Mouse (Mus musculus) R1 (cell line): Measurements from ENCODE around the gene Fetub.
A peak's percentile ranks its signal among the peaks of the same experiment; 100 is the strongest.

Experiments used
- DNase-seq: peaks from one replicate; pipeline ENCODE4 v3.0.0-alpha.2; 2018; ENCODE audit warnings: low read depth, low spot score

Gene Fetub

DNA sequence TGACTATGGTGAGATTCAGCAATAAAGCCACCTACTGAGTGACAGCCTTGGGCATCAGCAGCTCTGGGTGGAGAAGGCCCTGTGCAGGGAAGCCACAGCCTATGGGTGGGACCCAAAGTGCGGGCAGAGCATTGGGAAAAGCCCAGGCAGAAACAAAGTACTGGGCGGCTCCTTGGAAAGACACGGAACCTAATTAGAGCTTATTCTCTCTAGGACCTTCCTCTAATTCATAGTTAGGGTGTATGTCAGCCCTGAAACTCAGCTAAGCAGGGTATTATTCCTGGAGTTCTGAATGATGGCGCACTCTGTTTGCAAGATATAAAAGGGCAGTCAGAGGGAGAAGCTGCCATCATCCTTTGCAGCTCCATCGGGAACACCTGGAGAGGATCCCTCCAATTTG, at the start of gene Fetub:
Gene Fetub (plus strand): TSS at position 301 of the 400 bp plus-strand sequence.
- DNase-seq = peak; percentile 23

DNA sequence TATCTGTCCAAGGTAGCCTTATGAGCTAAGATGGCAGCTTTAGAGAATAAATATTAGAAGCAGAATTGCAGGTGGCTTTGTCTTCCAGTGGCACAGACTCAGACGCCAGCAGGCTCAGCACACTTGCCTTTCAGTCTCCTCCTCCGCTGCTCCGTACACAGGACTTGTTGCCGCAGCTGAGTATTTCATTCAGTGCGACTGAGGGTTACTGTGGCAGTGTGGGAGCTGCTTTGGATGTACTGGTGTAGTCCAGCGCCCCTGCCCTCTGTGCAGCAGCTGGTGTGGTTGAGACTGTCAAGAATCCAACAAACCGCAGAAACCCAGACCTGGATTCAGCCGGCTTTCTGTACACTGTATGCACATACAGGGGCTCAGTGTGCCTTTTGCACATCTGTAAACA, 45.7 kb upstream of the Fetub start:
- no peak for DNase-seq

DNA sequence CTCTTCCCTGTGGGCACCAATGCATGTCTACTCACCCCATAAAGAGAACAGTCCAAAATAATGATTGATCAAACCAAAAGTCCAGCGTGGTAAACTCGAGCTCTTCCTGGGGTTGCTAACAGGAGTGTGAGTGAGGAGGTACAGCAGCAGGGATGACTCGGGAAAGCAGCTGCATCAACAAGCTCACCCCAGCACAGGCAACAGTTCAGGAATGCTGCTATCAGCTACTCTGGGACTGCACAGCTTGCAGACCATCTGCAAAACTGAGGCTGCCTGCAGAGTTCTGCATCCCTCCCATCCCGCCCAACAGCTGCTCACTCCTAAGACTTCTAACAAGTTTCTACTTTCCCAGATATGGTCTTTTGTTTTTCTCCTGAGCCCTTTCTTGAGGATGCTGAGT, 44.8 kb upstream of the Fetub start:
- DNase-seq = no peak

DNA sequence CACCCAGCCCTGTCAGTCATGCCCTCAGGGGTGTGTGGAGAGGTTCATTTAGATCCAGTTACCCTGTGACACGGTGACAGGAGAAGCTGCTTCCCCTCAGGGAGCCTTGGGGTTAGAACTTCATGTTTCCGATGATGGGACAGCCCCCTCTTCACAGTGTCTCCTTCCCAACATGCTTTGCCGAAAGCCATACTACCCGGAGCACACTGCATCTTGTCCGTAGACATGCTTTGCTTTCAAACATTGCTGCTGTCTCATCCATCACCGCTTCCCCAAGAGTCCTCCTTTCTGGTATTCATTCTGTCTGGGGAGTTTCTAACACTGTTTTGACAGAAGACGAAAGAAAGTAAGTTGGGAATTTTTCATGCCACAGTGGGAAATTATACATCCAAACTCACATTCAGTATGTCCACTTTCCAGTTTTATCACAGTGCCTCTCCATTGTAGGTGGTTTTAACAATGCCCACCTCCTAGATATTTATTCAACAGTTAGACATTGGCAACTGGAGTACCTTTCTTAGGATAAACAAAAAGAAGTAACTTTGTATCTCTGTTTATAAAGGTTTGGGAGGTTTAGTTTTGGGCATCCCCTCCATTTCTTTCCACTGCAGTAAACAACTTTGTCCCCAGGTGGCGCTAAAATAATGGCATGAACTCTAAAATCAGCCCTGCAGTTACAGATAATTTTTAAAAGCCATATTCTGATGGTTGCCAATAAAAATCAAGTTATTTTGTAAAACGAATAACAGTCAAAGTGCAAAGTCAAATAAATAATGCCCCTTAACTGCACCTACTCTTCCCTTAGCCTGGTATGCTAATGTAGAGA, 41.7 kb upstream of the Fetub start:
- peak; percentile 25 for DNase-seq

DNA sequence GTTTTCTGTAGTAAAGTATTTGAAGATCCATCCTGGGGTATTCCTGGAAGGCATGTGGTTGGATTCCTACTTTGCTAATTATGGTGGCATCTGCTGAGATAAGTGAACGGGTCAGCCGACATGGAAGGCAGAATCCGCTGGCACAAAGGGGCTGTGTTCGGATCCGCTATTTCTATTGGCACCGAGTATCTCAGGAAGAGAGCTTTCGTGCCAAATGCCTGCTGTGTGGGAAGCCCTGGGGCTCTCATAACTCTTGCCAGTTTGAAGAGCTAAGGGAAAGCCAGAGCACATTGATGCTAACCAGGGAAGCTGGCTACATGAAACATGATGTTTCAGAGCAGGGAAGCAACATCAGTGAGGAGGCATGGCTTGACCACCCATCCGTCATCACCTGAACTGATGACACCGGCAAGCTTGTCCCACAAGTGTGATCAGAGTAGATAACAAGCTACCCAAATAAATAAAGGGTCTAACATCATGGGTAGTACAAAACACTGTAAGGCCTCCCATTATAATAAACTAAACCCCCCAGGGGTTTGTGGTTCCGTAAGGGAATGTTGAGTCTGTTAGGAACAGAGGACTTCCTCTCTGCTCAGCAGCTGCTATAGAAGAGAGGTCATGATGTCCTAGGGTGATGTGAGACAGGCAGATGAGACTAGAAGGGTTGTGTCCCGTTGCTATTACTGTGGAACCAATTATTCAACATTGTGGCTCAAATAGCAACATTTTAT, 40.3 kb upstream of the Fetub start:
- no peak for DNase-seq

DNA sequence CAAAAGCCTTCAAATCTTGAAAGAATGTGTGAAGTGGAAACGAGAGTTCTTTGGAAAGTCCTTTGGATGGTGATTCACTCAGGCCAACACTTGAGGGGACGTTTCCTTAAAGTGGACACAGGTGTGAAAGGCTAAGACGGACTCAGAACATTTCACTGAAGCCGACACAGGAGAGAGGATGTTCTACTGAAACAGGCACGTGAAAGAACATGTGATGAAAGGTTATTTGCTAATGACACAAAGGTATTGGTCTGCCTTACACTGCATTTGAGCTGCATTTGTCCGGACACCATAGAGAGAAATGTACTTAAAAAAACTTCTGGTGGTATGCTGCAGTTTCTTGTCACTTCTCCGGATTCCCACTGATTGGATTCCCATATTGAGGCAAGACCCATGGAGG, 39.4 kb upstream of the Fetub start:
- DNase-seq = no peak

DNA sequence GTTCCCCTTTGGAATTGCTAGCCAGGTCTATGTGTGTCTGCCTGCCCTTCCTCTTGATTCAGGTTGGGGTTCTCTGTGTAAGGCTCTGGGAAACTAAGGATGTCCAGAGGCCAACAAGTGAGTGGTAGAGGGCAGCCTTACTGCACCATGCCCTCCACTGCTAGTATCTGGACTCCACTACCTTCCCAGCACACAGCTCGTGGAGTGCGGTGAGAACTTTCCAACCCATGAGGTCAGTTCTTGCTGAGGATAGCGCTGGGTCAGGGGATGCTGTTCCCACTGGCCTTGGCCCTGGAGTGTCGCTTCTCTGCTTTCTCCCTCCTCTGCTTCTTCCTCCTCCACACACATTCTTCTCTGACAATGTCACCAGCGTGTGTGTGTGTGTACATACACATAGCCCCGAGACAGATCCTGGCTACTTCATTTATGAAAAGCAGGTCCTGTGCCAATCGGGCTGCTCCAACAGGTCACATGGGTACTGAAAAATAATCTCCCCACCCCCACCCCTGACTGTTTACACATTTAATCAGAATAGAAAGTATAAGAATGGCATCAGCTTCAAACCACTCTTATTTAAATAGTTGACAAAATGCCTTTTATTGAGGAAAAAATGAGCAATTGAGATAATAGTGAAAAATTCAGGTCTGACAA, 38.1 kb upstream of the Fetub start:
- no peak for DNase-seq

DNA sequence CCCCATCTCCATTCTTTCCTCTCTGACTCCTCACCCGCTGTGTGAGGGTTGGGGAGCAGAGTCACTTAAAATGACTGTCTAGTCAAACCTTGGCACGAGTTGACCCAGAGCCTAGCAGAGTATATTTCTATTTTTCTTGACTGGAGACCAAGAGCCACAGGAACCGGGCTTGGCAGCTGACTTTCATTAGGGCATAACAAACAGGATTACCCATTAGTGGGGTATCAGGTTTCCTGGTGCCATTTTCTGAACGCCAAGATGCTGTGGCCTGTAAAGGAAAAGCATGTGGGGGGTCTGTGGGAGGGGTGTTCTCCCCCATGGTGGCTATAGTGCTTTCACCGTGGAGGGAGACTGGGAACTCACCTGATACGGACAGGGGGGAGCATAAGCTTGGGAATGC, 37.2 kb upstream of the Fetub start:
- DNase-seq = no peak

DNA sequence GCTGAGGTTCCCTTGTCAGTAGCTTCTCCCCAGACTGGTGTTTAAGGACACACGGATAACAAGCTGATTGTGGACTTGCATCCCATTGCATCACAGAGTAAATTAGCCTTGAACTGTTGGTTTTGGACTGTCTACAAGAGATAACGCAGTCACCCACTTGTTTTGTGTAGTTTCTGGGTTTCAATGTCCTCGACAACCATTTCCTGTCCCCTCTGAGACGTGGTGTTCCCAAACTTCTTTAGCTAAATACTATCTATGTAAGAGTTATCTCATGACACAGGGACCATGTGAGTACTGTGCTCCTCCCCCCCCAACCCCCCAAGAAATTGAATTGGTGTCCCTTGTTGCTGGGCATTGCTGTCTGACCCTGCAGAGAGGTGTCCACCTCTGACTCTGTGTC, 36.6 kb upstream of the Fetub start:
- DNase-seq = no peak

DNA sequence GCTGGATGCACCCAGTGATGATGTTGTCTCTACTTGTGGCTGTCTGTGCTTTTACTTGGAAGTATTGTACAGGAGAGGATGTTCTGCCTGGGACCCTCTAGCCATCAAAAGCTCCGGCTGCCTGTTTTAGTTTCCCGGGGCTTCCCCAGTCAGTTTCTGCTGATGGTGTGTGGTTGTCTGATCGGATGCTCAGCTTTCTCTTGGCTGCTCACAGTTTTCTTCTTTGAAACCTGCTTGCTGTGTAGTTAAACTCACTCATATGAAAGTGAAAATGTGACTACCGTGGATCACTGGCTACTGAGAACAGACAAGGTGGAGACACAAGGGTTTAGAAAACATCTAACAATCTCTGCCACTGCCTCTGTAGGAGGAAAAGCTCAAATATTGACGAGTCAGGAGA, 34.7 kb upstream of the Fetub start:
- DNase-seq = no peak

DNA sequence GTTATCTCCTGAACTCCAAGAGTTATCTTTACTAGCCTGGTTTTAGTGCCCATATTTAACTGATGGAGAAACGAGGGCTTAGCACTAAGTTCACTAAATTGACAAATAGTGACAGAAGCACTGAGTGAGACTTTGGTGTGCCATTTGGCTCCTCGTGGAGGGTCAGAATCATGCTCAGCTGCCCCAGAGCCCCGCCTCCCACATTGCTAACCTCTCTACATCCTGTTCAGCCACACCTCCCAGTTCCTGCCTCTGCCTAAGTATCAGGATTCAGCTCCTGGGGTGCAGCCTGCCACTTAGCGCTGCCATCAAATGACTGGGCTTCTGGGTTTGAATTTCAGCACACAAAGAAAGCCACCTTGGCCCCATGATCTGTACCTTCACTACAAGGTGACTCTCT, 32.8 kb upstream of the Fetub start:
- peak; percentile 56 for DNase-seq

DNA sequence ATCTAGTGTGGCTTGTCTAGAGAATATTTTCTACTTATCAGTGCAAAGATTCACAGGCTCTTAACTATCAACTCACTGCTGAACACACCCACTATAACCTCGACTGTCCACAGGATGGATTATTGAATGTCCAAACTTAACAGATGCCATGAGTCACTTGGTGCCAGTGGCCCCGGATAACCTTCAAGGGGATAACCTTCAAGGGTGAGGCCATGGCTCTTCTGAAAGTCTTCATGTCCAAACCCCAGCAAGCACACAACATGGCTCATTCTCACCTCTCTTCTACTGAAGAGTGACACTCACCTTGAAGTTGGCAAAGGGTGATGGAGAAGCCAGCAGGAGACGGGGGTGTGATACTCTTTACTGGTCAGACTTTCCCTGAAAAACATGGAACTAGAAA, 31.4 kb upstream of the Fetub start:
- no peak for DNase-seq

DNA sequence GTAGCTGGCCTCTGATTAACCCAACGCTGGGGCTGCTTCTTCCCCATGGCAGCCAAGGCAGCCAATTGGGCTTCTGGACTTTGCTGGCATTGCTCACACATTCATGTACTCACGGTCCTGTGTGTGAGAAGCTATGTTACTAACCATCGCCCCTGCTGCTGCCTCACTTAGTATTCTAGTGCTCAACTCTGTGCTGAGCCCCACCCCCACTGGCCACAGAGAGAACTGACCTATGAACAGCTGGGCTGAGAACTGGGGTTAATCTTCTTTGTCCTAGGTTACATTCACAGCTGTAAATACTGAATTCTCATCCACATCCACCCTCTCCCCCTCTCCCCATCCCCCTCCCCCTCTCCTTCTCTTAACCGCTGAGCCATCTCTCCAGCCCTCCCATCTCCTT, 29.3 kb upstream of the Fetub start:
- no peak for DNase-seq

DNA sequence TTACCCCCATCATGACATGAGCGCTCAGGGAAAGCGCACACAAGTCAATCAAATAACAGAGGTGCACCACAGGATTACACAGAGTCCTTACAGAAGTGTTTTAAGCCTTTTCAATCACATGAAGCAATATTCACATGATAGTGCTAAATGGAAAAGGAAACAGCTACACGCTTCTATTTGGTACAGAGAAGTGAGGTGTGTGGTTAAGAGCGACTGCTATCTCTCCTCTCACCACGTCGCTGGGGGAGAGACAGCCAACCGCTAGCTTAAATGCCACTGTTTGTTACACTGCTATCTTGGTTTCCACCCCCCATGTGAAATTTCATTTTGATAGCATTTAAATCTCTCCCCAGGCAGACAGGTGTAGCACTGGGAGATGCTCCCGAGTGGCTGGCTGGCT, 28.4 kb upstream of the Fetub start:
- no peak for DNase-seq

DNA sequence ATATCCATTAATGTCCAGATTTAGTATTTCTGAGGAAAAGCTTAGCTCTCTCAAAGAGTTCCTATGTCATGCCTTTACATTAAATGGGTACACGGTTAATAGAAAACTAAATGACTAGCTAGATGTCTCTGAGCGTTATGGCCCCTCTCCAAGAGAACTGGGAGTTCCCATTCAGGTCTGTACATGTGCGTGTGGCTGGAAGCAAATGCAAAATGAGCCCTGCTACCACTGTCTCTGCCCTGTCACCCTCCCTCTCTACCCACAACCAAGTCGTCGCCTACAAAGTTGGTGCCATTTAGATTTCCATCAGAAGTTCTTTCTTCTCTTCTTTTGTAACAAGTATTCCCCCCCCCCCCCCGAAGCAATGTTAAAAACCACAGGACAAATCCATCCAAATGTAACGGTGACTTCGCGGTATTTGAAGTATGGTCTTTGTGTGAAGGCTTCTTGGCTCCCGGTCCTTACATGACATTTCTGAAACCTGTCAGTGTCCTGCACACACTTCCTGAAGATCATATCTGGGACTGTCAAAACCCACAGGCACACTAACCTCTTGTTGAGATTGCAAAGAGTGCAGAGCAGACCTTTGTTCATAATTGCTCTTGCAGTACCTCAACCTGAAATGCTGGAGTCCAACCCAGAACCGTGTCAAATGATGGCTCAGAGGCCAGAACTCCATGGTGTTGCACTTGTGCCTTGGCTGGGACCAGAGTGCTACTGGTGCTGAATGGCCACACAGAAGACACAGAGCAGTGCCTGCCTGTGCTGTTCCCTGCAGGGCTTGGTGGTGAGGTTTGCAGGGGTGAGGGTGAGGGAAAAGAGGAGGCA, 27.2 kb upstream of the Fetub start, which contains the start of gene Ahsg:
Gene Ahsg (plus strand): TSS at position 595 of the 828 bp plus-strand sequence.
- DNase-seq = no peak

DNA sequence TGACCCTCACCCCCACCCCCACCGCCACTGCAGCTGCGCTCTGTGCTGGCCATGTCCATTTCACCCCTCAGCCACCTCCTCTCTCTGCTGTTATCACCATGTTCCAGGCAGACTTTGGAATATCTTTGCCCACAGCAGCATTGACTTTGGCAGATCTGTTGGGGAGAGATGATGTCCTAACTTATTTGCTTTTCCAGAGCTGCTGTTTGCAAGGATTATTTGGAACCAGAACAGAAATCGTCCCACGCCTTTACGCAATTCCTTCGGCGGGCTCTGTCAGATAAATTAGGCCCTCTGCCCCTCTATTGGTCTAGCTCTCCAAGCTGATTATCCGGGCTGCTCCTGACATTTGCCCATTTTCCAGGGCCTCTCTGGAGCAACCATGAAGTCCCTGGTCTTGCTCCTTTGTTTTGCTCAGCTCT, 26.4 kb upstream of the Fetub start:
- DNase-seq = no peak

DNA sequence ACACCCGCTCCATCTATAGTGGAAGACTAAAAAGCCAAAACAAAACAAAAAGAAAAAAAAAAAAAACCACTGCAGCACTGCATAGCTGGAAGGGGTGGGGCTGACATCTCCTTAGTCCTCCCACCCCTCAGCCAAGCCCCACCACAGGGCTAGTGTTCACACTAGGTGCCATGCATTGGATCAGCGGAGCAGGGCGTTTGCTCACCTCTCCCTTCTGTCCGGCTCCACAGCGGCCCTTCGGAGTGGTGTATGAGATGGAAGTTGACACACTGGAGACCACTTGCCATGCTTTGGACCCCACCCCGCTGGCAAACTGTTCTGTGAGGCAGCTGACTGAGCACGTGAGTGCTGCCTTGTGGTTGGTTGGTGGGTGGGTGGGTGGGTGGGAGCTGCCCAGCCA, 24.0 kb upstream of the Fetub start:
- peak; percentile 75 for DNase-seq

DNA sequence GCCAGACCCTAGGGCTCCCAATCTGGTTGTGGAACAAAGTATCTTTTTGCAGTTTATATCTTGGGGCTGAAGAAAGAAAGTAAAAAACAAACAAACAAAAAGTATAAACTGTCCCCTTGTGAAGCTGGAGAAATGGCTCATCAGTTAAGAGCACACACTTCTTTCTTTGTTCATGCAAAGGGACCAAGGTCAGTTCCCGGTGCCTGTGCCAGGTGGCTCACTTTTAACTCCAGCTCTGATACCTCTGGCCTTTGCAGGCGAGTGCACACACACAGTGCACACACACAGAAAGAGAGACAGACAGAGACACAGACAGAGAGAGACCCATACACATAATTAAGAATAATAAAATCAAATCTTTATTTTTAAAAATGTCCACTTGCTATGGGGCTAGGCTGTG, 21.5 kb upstream of the Fetub start:
- DNase-seq = no peak

DNA sequence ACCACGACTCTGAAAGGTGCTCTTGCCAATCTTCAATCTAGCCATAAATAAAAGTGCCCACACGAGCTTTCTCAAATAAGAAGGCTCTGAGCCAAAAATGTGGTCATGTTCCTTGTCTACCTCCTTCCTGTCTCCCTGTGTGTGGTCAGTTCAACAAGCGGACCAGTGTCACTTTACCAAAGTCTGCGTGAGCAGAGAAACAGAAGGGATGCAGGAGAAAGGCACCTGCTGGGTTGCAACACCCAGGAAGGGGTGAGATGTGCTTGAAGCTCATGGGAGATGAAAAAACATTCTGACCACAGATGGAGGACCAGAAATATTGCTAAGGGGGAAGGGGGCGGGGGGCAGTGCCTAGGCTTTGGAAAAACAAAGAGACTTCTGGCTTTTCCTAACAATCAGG, 18.8 kb upstream of the Fetub start:
- no peak for DNase-seq

DNA sequence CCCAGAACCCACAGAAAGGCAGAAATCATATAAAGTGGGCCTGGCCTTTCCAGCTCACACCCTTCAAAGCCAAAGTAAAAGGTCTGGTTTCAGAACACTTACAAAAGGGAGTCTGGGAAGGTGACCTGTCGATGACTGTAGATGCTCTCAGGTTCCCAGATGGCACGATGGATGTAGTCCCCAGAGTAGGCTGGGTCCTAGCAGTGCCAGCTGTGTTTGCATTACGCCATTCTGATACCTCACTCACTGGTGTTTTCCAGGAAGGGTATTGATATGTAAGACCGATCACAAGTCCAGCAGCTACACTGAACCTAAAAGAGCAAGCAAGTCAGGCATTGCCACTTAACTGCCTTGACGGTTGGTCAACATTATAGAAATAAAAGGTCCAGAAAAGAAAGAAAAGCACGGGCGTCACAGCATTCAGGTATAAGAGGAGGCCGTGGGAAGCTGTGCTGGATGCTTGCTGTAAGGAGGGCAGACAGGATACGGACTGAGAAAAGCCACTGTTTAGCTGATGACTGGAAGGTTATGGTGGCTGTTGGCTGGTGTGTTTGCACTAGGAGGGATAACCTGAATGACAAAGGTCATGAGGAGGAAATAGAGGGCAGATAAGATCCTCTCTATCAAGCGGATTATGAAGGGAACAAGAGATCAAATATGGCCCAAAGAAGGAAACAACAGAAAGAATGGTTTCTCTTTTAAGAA, 18.1 kb upstream of the Fetub start:
- DNase-seq = no peak

DNA sequence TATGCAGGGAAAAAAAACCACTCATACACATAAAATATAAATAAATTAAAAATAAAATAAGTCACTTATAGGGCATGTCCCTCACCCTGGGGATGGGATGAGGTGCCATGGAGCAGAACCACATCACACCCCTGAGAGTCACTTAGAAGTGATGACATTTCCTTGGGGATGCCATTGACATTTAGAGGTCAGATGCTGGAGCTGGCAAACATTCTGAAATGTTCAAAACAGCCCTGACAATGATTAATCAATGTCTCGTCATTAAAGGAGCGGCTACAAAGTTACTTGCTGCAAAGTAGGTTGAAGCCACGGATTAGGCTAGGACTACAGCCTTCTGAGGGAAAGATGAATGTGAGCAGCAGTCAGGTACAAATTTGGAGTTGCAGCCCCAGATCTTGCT, 16.8 kb upstream of the Fetub start:
- DNase-seq = no peak
